11 mouse cellular contexts compared by ENCODE assay signal in the genomic region with DNA sequence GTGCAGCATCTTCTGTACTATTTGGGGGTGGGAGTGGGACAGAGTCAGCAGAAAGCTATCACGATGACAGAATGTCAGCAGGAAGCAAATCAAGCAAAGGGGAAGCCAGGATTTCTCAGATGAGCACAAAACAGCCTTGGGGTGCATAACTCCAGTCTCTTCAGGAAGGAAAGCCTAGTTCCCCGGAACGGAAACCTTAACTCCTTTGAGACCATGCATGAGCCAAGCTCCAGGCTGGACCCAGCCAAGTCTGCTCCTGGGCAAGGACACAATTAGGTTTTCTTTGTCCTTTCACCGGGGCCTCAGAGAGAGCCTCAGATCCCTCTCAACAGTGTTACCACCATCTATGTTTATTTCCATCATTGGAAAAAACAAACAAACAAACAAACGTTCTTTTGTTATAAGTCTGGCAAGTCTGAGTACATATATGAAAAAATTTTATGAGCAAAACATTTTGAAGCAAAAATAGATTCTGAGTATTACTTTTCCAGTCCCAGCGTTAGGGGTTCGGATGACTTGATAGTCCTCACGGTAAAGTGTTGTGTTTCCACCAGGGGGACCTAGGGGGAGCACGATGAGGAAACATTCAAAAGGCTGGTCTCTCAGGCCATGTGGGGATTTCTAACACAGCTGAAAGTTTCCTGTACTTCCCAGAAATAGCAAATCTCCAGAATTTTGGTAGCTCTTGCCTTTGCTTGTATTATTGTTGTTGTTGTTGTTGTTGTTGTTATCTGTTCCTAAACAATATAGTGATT. TPM values are rescaled to one million over a fixed set of nuclear protein-coding genes. Genes with fewer than 3 reads are reported as not detected.
DNase-seq lines count a peak whose midpoint lies in the region; ATAC-seq and TF ChIP-seq lines count a peak whose summit lies in the region.
"Had no signal": no experiment of that assay in that cellular context is flagged by ENCODE, and none has a peak within 500 bp of the region (broad histone marks: within the 10 kb centered on the region; RNA-seq: fewer than 3 reads in every experiment).

No protein-coding gene starts in this region.

- no peak for TF ChIP-seq EP300 in stomach, postnatal 0 days (optimal IDR thresholded peaks at IDR 0.05)

- TF ChIP-seq CTCF in midbrain, postnatal 0 days (IDR thresholded peaks at IDR 0.05): peak; percentile 53
- TF ChIP-seq CTCF in stomach, postnatal 0 days (IDR thresholded peaks at IDR 0.05; ENCODE audit: low read depth): peak; percentile 35

- no peak for ATAC-seq in hindbrain, embryonic 11.5 days (ENCODE audit: low FRiP score)
- no peak for ATAC-seq in hindbrain, embryonic 14.5 days (ENCODE audit: low FRiP score)
- ATAC-seq in midbrain, postnatal 0 days (ENCODE audit: low FRiP score): no peak
- no peak for ATAC-seq in midbrain, embryonic 11.5 days (ENCODE audit: low FRiP score)
- no peak for ATAC-seq in stomach, postnatal 0 days (ENCODE audit: low FRiP score, low TSS enrichment)

- H3K27me3 ChIP-seq in hindbrain, embryonic 11.5 days (ENCODE audit: control insufficient read depth, insufficient read depth, low read length): no peaks in the 10 kb centered on the region
- H3K27me3 ChIP-seq in hindbrain, embryonic 14.5 days (ENCODE audit: control insufficient read depth, insufficient read depth, low read length): no peaks in the 10 kb centered on the region
- H3K27me3 ChIP-seq in midbrain, postnatal 0 days (ENCODE audit: insufficient read depth, low read length): no peaks in the 10 kb centered on the region
- H3K27me3 ChIP-seq in midbrain, embryonic 11.5 days (ENCODE audit: control insufficient read depth, insufficient read depth, low read length): no peaks in the 10 kb centered on the region
- H3K27me3 ChIP-seq in stomach, postnatal 0 days (ENCODE audit: control insufficient read depth, insufficient read depth, low read length): no peaks in the 10 kb centered on the region

- no peak overlapping the region for H3K4me3 ChIP-seq in hindbrain, embryonic 11.5 days (ENCODE audit: low read depth, low read length)
- H3K4me3 ChIP-seq in hindbrain, embryonic 14.5 days (replicated peaks; ENCODE audit: low read length): no peak overlapping the region
- no peak overlapping the region for H3K4me3 ChIP-seq in midbrain, postnatal 0 days (ENCODE audit: low read depth, low read length)
- H3K4me3 ChIP-seq in midbrain, embryonic 11.5 days (ENCODE audit: low read depth, low read length): no peak overlapping the region
- H3K4me3 ChIP-seq in stomach, postnatal 0 days (ENCODE audit: low read depth, low read length): no peak overlapping the region

- no peak overlapping the region for H3K9ac ChIP-seq in hindbrain, embryonic 11.5 days (ENCODE audit: low read depth, low read length)
- H3K9ac ChIP-seq in hindbrain, embryonic 14.5 days: no peak overlapping the region
- H3K9ac ChIP-seq in midbrain, postnatal 0 days (replicated peaks; ENCODE audit: low read length, poor library complexity, severe bottlenecking): no peak overlapping the region
- no peak overlapping the region for H3K9ac ChIP-seq in midbrain, embryonic 11.5 days (ENCODE audit: low read length)
- H3K9ac ChIP-seq in stomach, postnatal 0 days (ENCODE audit: low read length): no peak overlapping the region

- H3K27ac ChIP-seq in hindbrain, embryonic 11.5 days (ENCODE audit: low read depth, low read length): no peak overlapping the region
- no peak overlapping the region for H3K27ac ChIP-seq in hindbrain, embryonic 14.5 days
- no peak overlapping the region for H3K27ac ChIP-seq in midbrain, postnatal 0 days (ENCODE audit: low read depth, low read length)
- no peak overlapping the region for H3K27ac ChIP-seq in midbrain, embryonic 11.5 days (ENCODE audit: low read depth, low read length)
- no peak overlapping the region for H3K27ac ChIP-seq in stomach, postnatal 0 days (replicated peaks)

- no peak overlapping the region for H3K4me2 ChIP-seq in hindbrain, embryonic 11.5 days (replicated peaks; ENCODE audit: low read depth, low read length)
- H3K4me2 ChIP-seq in hindbrain, embryonic 14.5 days (replicated peaks): no peak overlapping the region
- H3K4me2 ChIP-seq in midbrain, postnatal 0 days (ENCODE audit: low read depth, low read length, poor library complexity, severe bottlenecking): no peak overlapping the region
- no peak overlapping the region for H3K4me2 ChIP-seq in midbrain, embryonic 11.5 days
- no peak overlapping the region for H3K4me2 ChIP-seq in stomach, postnatal 0 days (replicated peaks; ENCODE audit: low read depth)

- H3K4me1 ChIP-seq in hindbrain, embryonic 11.5 days (replicated peaks; ENCODE audit: control insufficient read depth, insufficient read depth, low read length): peaks cover 3% of the 10 kb centered on the region
- H3K4me1 ChIP-seq in hindbrain, embryonic 14.5 days (replicated peaks; ENCODE audit: control insufficient read depth, insufficient read depth, low read length): peaks cover 18% of the 10 kb centered on the region
- peaks cover 5% of the 10 kb centered on the region; the same call in 1 of the 2 replicates for H3K4me1 ChIP-seq in midbrain, postnatal 0 days (ENCODE audit: insufficient read depth, low read length)
- H3K4me1 ChIP-seq in midbrain, embryonic 11.5 days (ENCODE audit: control insufficient read depth, insufficient read depth, low read length): 0 out of 2 replicates have a peak, but pooled peaks cover 2% of the 10 kb centered on the region
- no peaks in the 10 kb centered on the region for H3K4me1 ChIP-seq in stomach, postnatal 0 days (replicated peaks; ENCODE audit: control insufficient read depth, insufficient read depth)

- H3K36me3 ChIP-seq in hindbrain, embryonic 11.5 days (ENCODE audit: control insufficient read depth, insufficient read depth, low read length): no peaks in the 10 kb centered on the region
- H3K36me3 ChIP-seq in hindbrain, embryonic 14.5 days (replicated peaks; ENCODE audit: control insufficient read depth, insufficient read depth): no peaks in the 10 kb centered on the region
- H3K36me3 ChIP-seq in midbrain, postnatal 0 days (ENCODE audit: insufficient read depth, low read length): no peaks in the 10 kb centered on the region
- no peaks in the 10 kb centered on the region for H3K36me3 ChIP-seq in midbrain, embryonic 11.5 days (ENCODE audit: control insufficient read depth, insufficient read depth, low read length)
- H3K36me3 ChIP-seq in stomach, postnatal 0 days (ENCODE audit: control insufficient read depth, insufficient read depth, low read length): no peaks in the 10 kb centered on the region

- WGBS in hindbrain, embryonic 11.5 days: 56% methylated on average over 9 of the region's 9 CpGs
- WGBS in hindbrain, embryonic 14.5 days: 55% methylated on average over 9 of the region's 9 CpGs
- WGBS in midbrain, postnatal 0 days: 55% methylated on average over 9 of the region's 9 CpGs
- WGBS in midbrain, embryonic 11.5 days: 59% methylated on average over 9 of the region's 9 CpGs
- 51% methylated on average over 9 of the region's 9 CpGs for WGBS in stomach, postnatal 0 days

- DNase-seq in adrenal gland, adult 2 months: peak; percentile 2
- no peak for DNase-seq in adrenal gland, postnatal 4 days (ENCODE audit: low spot score in 2 of 2)
- DNase-seq in hindbrain, embryonic 11.5 days (ENCODE audit: low spot score): peak; percentile 21
- no peak for DNase-seq in hindbrain, embryonic 14.5 days (ENCODE audit: low spot score)
- peak; percentile 30 for DNase-seq in midbrain, postnatal 0 days (ENCODE audit: low spot score)
- no peak for DNase-seq in midbrain, embryonic 11.5 days (ENCODE audit: low spot score, missing footprints)
- DNase-seq in stomach, postnatal 0 days (ENCODE audit: low spot score): no peak
- no peak for DNase-seq in cerebellum, adult 9-11 months
- DNase-seq: cerebellum, postnatal 36 days had no signal

- no peaks in the 10 kb centered on the region for H3K9me3 ChIP-seq in hindbrain, embryonic 11.5 days (ENCODE audit: control insufficient read depth, low read length)
- no peaks in the 10 kb centered on the region for H3K9me3 ChIP-seq in hindbrain, embryonic 14.5 days (ENCODE audit: control insufficient read depth, low read length)
- no peaks in the 10 kb centered on the region for H3K9me3 ChIP-seq in midbrain, postnatal 0 days (ENCODE audit: low read length)
- H3K9me3 ChIP-seq in midbrain, embryonic 11.5 days (ENCODE audit: control insufficient read depth, low read length): no peaks in the 10 kb centered on the region
- no peaks in the 10 kb centered on the region for H3K9me3 ChIP-seq in stomach, postnatal 0 days (ENCODE audit: control insufficient read depth, low read length)

RNA-seq across cellular contexts. Expression of a gene that starts 31.2 kb away (rescaled TPM):
- not detected for total RNA-seq in adrenal gland, adult 2 months (2021)
- not detected in 2 replicates for polyA plus RNA-seq in adrenal gland, adult 2 months (2012; rRNA removed)
- not detected for total RNA-seq in adrenal gland, postnatal 4 days (2021)
- polyA plus RNA-seq in hindbrain, embryonic 11.5 days (2014; fragmentation: Nextera tagmentation; extraction: Ambion mirVana): not detected in 2 replicates
- polyA plus RNA-seq in hindbrain, embryonic 14.5 days (2014; fragmentation: Nextera tagmentation; extraction: Ambion mirVana): not detected in 2 replicates
- total RNA-seq in midbrain, postnatal 0 days (2014; rRNA removed): not detected in 2 replicates
- polyA plus RNA-seq in midbrain, postnatal 0 days (2015; fragmentation: Nextera tagmentation; extraction: Ambion mirVana): not detected in 2 replicates
- not detected in 2 replicates for polyA plus RNA-seq in midbrain, embryonic 11.5 days (2014; fragmentation: Nextera tagmentation; extraction: Ambion mirVana)
- not detected in 2 replicates for polyA plus RNA-seq in stomach, postnatal 0 days (2015; fragmentation: Nextera tagmentation; extraction: Ambion mirVana)
- polyA plus RNA-seq: intestine, embryonic 14.5 days; liver, embryonic 16.5 days had no signal

Comparison
In these comparisons a context has a peak if more than half of its experiments do, and no peak if none do; other contexts are left out.
1. DNase-seq: peak in adrenal gland, adult 2 months (single experiment), hindbrain, embryonic 11.5 days (single experiment) and midbrain, postnatal 0 days (single experiment); none in adrenal gland, postnatal 4 days (0 of 2), hindbrain, embryonic 14.5 days (single experiment), midbrain, embryonic 11.5 days (single experiment), stomach, postnatal 0 days (single experiment) and cerebellum, adult 9-11 months (single experiment).